In the genomic region with DNA sequence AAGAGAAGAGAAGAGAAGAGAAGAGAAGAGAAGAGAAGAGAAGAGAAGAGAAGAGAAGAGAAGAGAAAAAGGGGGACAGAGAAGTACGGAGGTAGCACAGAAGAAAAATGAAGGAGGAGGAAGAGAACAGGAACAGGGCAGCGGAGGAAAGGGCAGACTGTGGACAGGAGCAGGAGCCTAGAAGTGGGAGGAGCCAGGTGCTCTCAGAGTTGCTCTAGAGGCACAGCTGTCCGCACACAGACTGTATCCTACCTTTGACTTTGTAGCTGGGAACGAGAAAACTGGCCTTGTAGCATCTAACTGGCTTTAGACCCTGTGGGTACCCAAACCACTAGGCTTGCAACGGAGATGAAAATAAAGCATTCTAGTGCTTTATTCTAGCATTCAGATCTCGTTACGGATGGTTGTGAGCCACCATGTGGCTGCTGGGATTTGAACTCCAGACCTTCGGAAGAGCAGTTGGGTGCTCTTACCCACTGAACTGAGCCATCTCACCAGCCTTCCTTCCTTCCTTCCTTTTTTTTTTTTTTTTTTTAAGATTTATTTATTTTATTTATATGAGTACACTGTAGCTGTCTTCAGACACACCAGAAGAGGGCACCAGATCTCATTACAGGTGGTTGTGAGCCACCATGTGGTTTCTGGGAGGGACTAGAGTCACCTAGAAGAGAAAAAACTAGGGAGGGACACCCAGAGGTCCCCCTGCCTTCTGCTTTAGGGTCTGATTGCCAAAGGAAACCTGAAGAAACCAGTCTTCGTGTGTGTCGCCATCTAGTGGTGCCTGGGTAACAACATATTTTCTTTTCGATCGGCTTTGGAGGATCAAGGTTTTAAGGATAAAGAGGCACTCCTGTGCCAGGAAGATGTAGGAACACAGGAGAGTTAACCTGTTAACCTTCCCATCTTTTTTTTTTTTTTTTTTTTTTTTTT, we compare ENCODE assay signal across 8 mouse cellular contexts. TPM values are rescaled to one million over a fixed set of nuclear protein-coding genes. Genes with fewer than 3 reads are reported as not detected.
DNase-seq lines count a peak whose midpoint lies in the region; ATAC-seq lines count a peak whose summit lies in the region.

No protein-coding gene starts in this region.

- no peaks in the 10 kb centered on the region for H3K27me3 ChIP-seq in forebrain, embryonic 10.5 days (ENCODE audit: poor library complexity, severe bottlenecking)
- no peaks in the 10 kb centered on the region for H3K27me3 ChIP-seq in forebrain, embryonic 12.5 days

- H3K4me3 ChIP-seq in forebrain, embryonic 10.5 days: no peak overlapping the region
- H3K4me3 ChIP-seq in forebrain, embryonic 12.5 days (replicated peaks): no peak overlapping the region

- no peak overlapping the region for H3K9ac ChIP-seq in forebrain, embryonic 12.5 days

- H3K4me1 ChIP-seq in forebrain, embryonic 10.5 days: peaks cover 13% of the 10 kb centered on the region
- H3K4me1 ChIP-seq in forebrain, embryonic 12.5 days: 0 out of 2 replicates have a peak, but pooled peaks cover 5% of the 10 kb centered on the region

- WGBS in forebrain, embryonic 10.5 days: 57% methylated on average over 12 of the region's 12 CpGs
- WGBS in forebrain, embryonic 12.5 days: 60% methylated on average over 12 of the region's 12 CpGs

- H3K9me3 ChIP-seq in forebrain, embryonic 10.5 days: no peaks in the 10 kb centered on the region
- no peaks in the 10 kb centered on the region for H3K9me3 ChIP-seq in forebrain, embryonic 12.5 days

- H3K27ac ChIP-seq in forebrain, embryonic 10.5 days: no peak overlapping the region
- H3K27ac ChIP-seq in forebrain, embryonic 12.5 days: no peak overlapping the region

- H3K4me2 ChIP-seq in forebrain, embryonic 12.5 days: no peak overlapping the region

- H3K36me3 ChIP-seq in forebrain, embryonic 10.5 days (replicated peaks): no peaks in the 10 kb centered on the region
- H3K36me3 ChIP-seq in forebrain, embryonic 12.5 days (replicated peaks): no peaks in the 10 kb centered on the region

- no peak for ATAC-seq in forebrain, embryonic 12.5 days (ENCODE audit: low FRiP score)

- peak; percentile 59 for DNase-seq in forebrain, embryonic 10.5 days (ENCODE audit: extremely low spot score, low spot score)
- DNase-seq in ovary, postnatal 14 days (ENCODE audit: low spot score): peak; percentile 38
- DNase-seq in ovary, postnatal 10 days (ENCODE audit: low spot score): no peak
- peak; percentile 74 for DNase-seq in c-Kit-positive CD71-positive TER-119-positive erythroid progenitor cells, embryonic 14.5 days (ENCODE audit: low spot score)
- peak; percentile 72 for DNase-seq in kidney, adult 9 months
- peak; percentile 77 for DNase-seq in lung, postnatal 25 days (ENCODE audit: low spot score)
- peak; percentile 76 to 88 for DNase-seq in spleen, postnatal 4 days (ENCODE audit: low spot score in 2 of 2)

RNA-seq across cellular contexts. Expression of a gene that starts 15.7 kb away (rescaled TPM):
- polyA plus RNA-seq in forebrain, embryonic 10.5 days (2016; fragmentation: Nextera tagmentation; extraction: Ambion mirVana): 24.8 and 28.8 TPM in 2 replicates
- polyA plus RNA-seq in forebrain, embryonic 12.5 days (2016; fragmentation: Nextera tagmentation; extraction: Ambion mirVana): 52.2 and 53.3 TPM in 2 replicates

RNA-seq across cellular contexts. Expression of a gene that starts 19.1 kb away (rescaled TPM):
- 13.7 and 14.4 TPM in 2 replicates for polyA plus RNA-seq in forebrain, embryonic 10.5 days (2016; fragmentation: Nextera tagmentation; extraction: Ambion mirVana)
- polyA plus RNA-seq in forebrain, embryonic 12.5 days (2016; fragmentation: Nextera tagmentation; extraction: Ambion mirVana): 11.1 TPM in 2 replicates

RNA-seq across cellular contexts. Expression of a gene that starts 44.3 kb away (rescaled TPM):
- polyA plus RNA-seq in forebrain, embryonic 10.5 days (2016; fragmentation: Nextera tagmentation; extraction: Ambion mirVana): 7.1 and 7.2 TPM in 2 replicates
- polyA plus RNA-seq in forebrain, embryonic 12.5 days (2016; fragmentation: Nextera tagmentation; extraction: Ambion mirVana): 9.1 and 10.9 TPM in 2 replicates
